Mouse (Mus musculus) adrenal gland, postnatal 25 days (tissue): ENCODE results near the gene Dgki. TPM values are rescaled to one million over a fixed set of nuclear protein-coding genes. Genes with fewer than 3 reads are reported as not detected.

ENCODE experiments used
- DNase-seq: peaks from one replicate; pipeline ENCODE4 v3.0.0; 2021; ENCODE audit warnings: mixed read lengths
- total RNA-seq: library from RNA; stranded (reverse); gene quantifications from 2 replicates; pipeline ENCODE4 v1.2.3, GENCODE M21; 2021

Dgki gene
- total RNA-seq, 1 experiment from 2014 or later, result 2.8 TPM

GRCm38 (mm10) chr6:36904911-36905310 is 395.1 kb downstream of the Dgki start:
- DNase-seq, result no peak

GRCm38 (mm10) chr6:36903821-36904220 is 396.2 kb downstream of the Dgki start:
- no peak for DNase-seq

GRCm38 (mm10) chr6:36903159-36903794 is 396.7 kb downstream of the Dgki start:
- no peak for DNase-seq

- DNase-seq, result no peak
Observed at GRCm38 (mm10) chr6:36899872-36900271, 400.1 kb downstream of the Dgki start.

GRCm38 (mm10) chr6:36898412-36898811 is 401.6 kb downstream of the Dgki start:
- no peak for DNase-seq

- DNase-seq, result no peak
Observed at GRCm38 (mm10) chr6:36897616-36898149, 402.3 kb downstream of the Dgki start.

- no peak for DNase-seq
Observed at GRCm38 (mm10) chr6:36896656-36897055, 403.3 kb downstream of the Dgki start.

- DNase-seq, result no peak
Observed at GRCm38 (mm10) chr6:36891820-36892219, 408.2 kb downstream of the Dgki start.

GRCm38 (mm10) chr6:36890776-36891175 is 409.2 kb downstream of the Dgki start:
- DNase-seq, result no peak

- DNase-seq, result peak; percentile 12
Observed at GRCm38 (mm10) chr6:36890296-36890695, 409.7 kb downstream of the Dgki start.

- no peak for DNase-seq
Observed at GRCm38 (mm10) chr6:36881309-36881708, 418.7 kb downstream of the Dgki start.

- DNase-seq, result no peak
Observed at GRCm38 (mm10) chr6:36880643-36881263, 419.2 kb downstream of the Dgki start.

- DNase-seq, result no peak
Observed at GRCm38 (mm10) chr6:36877399-36877798, 422.6 kb downstream of the Dgki start.

- DNase-seq, result no peak
Observed at GRCm38 (mm10) chr6:36876426-36876825, 423.6 kb downstream of the Dgki start.

- no peak for DNase-seq
Observed at GRCm38 (mm10) chr6:36875926-36876325, 424.1 kb downstream of the Dgki start.

GRCm38 (mm10) chr6:36872876-36873275 is 427.1 kb downstream of the Dgki start:
- DNase-seq, result no peak

GRCm38 (mm10) chr6:36868217-36868616 is 431.8 kb downstream of the Dgki start:
- DNase-seq, result no peak

GRCm38 (mm10) chr6:36858258-36859041 is 441.5 kb downstream of the Dgki start:
- no peak for DNase-seq

GRCm38 (mm10) chr6:36857627-36858257 is 442.2 kb downstream of the Dgki start:
- no peak for DNase-seq

- DNase-seq, result peak; percentile 85
Observed at GRCm38 (mm10) chr6:36850422-36851129, 449.4 kb downstream of the Dgki start.

- DNase-seq, result no peak
Observed at GRCm38 (mm10) chr6:36845288-36845687, 454.7 kb downstream of the Dgki start.

- no peak for DNase-seq
Observed at GRCm38 (mm10) chr6:36844258-36844657, 455.7 kb downstream of the Dgki start.
